Mouse (Mus musculus) G1E (cell line): ENCODE measurements around the gene F12. TPM values are rescaled to one million over a fixed set of nuclear protein-coding genes. Genes with fewer than 3 reads are reported as not detected.

Source experiments
- ATAC-seq: 2 replicates; pipeline ENCODE4 v1.8.0; 2016; ENCODE audit warnings: mild to moderate bottlenecking; ENCODE audit not compliant: insufficient number of reproducible peaks, poor library complexity, low FRiP score, severe bottlenecking; ENCODE audit errors: extremely low read depth
- DNase-seq: peaks from one replicate; pipeline ENCODE4 v3.0.0; 2012; ENCODE audit warnings: low spot score
- H3K27me3 ChIP-seq: 2 replicates; pipeline ENCODE4 v1.6.1; 2012; ENCODE audit warnings: mild to moderate bottlenecking, low read length, inconsistent platforms; ENCODE audit not compliant: insufficient read depth
- H3K36me3 ChIP-seq: replicated peaks from 2 replicates; pipeline ENCODE3; 2012; ENCODE audit warnings: mild to moderate bottlenecking, inconsistent platforms
- H3K4me1 ChIP-seq: 2 replicates; pipeline ENCODE4 v1.6.1; 2012; ENCODE audit warnings: low read depth, low read length, inconsistent platforms, mixed read lengths; ENCODE audit not compliant: insufficient read depth
- H3K4me3 ChIP-seq: 2 replicates; pipeline ENCODE4 v1.5.1; 2012; ENCODE audit warnings: low read depth, mild to moderate bottlenecking, inconsistent platforms, low read length, moderate library complexity, mixed read lengths
- H3K9me3 ChIP-seq: replicated peaks from 2 replicates; pipeline ENCODE4 v1.6.1; 2012; ENCODE audit warnings: inconsistent platforms
- CTCF ChIP-seq: IDR thresholded peaks from 2 replicates; pipeline ENCODE4 v1.5.1; 2012; ENCODE audit warnings: low read depth, low read length, inconsistent platforms, mixed read lengths
- GATA1 ChIP-seq: IDR thresholded peaks from 2 replicates; pipeline ENCODE4 v1.6.1; 2012; ENCODE audit warnings: borderline replicate concordance, low read length, inconsistent platforms, mixed read lengths
- GATA2 ChIP-seq: IDR thresholded peaks from 2 replicates; pipeline ENCODE4 v1.6.1; 2012; ENCODE audit warnings: low read depth, low read length, inconsistent platforms, borderline replicate concordance
- POLR2AphosphoS5 ChIP-seq: IDR thresholded peaks from 2 replicates; pipeline ENCODE4 v1.6.1; 2012; ENCODE audit warnings: low read depth, low read length, inconsistent platforms; ENCODE audit not compliant: insufficient replicate concordance
- TAL1 ChIP-seq: conservative IDR thresholded peaks from 2 replicates; pipeline ENCODE4 v1.6.1; 2012; ENCODE audit warnings: low read depth, low read length, inconsistent platforms, mixed read lengths
- polyA plus RNA-seq: library from polyadenylated mRNA; stranded (reverse); fragments of >175 nt; gene quantifications from 2 replicates; pipeline ENCODE4 v1.2.3, GENCODE M21; 2012
- total RNA-seq, 2 experiments: library from RNA; stranded (forward) in 1 of 2; stranded (reverse) in 1 of 2; fragments of 200-1000 nt in 1 of 2; fragments of >200 nt in 1 of 2; fragmentation: Nextera tagmentation in 1 of 2; gene quantifications; 2 replicates each; pipeline ENCODE4 v1.2.3; 2014 to 2017

F12 gene
- total and polyA plus RNA-seq, 3 experiments = 0.05 TPM; not detected in 2

DNA sequence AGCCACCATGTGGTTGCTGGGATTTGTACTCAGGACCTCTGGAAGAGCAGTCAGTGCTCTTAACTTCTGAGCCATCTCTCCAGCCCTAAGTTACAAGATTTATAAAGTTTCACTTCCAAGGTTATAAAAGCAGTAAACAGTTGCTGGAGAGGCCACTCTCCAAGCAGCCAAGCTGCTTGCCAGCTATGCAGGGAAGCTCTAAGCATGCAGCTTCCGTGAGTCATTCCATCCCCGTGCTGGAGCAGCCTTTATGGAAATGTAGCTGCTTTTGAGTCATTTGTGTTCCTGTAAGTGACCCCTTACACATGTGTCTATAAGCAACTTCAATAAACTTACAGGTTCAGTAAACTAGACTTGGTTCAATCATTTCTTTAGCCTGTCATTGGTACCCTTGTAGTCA is 4.0 kb upstream of the F12 start:
- Histone ChIP-seq H3K4me3 (no peak overlapping the region), H3K4me1 (peaks cover 7% of the 10 kb centered on the region), H3K36me3 (no peaks in the 10 kb centered on the region), H3K27me3 (peaks cover 41% of the 10 kb centered on the region), H3K9me3 (no peaks in the 10 kb centered on the region)
- TF ChIP-seq CTCF (no peak), GATA2 (no peak), TAL1 (no peak), POLR2AphosphoS5 (no peak), GATA1 (no peak)
- ATAC-seq (no peak), DNase-seq (no peak)

DNA sequence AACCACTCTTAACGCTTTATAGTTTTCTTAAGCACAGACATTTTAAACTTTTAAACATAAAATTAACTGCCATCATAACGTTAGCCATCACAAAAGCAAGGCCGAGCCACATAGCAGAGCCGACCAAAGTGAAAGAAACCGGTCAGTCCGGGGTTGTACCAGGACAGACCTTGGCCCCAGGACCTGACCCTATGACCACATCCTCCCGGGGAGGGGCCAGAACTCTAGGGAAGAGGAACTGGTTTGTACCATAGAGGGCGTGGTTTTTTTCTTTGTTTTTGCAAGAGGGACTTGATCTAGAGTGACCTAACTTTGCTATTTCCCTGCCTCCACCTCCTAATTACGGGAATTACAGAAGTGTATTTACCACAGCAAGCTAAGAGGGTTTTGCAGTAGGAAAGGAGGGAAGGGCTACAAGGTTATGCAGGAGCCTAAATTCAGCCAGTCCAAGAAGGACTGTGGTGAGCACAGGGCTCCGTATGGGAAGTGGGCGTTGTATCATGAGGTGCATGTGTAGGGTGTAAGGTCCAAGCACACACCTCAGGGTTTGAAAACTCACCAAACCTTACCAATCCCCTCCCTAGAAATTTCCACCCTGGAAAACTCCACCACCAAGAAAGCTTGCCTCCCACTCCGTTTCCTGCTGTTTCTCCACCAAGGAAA is 2.8 kb upstream of the F12 start:
- H3K4me3 ChIP-seq = no peak overlapping the region
- peaks cover 7% of the 10 kb centered on the region for H3K4me1 ChIP-seq
- H3K36me3 ChIP-seq = no peaks in the 10 kb centered on the region
- no peak for TF ChIP-seq CTCF
- no peak for TF ChIP-seq POLR2AphosphoS5
- no peak for TF ChIP-seq GATA1
- TF ChIP-seq TAL1 = no peak
- no peak for TF ChIP-seq GATA2
- peaks cover 44% of the 10 kb centered on the region for H3K27me3 ChIP-seq
- ATAC-seq = no peak
- H3K9me3 ChIP-seq = no peaks in the 10 kb centered on the region
- no peak for DNase-seq

DNA sequence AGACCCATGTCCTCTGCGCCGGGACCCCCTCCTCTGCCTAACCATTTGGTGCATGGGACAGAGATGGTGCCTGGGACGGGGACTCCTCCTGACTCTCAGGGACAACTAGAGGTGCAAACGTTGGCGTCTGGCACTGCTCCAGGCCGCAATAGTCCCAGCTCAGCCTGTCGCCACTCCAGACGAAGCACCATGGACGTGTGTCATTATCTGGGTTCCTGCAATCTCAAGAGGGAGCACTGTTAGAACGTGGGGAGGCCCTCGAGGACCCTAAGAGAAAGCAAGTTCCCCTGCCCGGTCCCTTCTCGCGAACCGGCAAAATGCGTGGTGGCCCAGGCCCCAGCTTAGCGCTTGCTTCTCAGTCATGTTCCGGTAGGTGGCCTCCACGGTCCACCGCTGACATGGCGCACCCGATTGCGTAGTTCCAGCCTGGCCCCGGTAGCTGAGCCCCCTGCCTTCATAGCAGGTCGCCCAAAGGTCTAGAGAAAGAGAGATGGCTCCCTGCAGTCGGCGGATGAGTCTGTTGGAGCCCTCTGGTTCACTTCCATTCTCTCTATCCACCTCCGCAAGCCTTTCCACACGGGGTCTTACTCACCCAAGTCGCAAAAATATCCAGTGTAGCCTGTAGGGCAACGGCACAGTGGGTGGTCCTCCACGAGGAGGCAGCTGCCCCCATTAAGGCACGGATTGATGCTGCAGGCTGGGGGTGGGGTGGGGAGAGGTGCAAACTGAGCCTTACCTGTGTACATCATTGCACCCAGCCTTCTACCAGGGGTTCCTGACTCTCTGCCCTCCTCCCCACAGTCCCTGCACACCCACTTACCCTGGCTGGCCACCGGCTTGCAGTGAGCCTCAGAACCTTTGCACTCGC is 5.4 kb downstream of the F12 start:
- no peak for TF ChIP-seq CTCF
- TF ChIP-seq GATA1 = no peak
- no peak for TF ChIP-seq GATA2
- TF ChIP-seq TAL1 = no peak
- TF ChIP-seq POLR2AphosphoS5 = no peak
- Histone ChIP-seq H3K36me3 (no peaks in the 10 kb centered on the region), H3K27me3 (peaks cover 32% of the 10 kb centered on the region), H3K9me3 (no peaks in the 10 kb centered on the region), H3K4me1 (peaks cover 5% of the 10 kb centered on the region), H3K4me3 (no peak overlapping the region)
- ATAC-seq (no peak), DNase-seq (no peak)

DNA sequence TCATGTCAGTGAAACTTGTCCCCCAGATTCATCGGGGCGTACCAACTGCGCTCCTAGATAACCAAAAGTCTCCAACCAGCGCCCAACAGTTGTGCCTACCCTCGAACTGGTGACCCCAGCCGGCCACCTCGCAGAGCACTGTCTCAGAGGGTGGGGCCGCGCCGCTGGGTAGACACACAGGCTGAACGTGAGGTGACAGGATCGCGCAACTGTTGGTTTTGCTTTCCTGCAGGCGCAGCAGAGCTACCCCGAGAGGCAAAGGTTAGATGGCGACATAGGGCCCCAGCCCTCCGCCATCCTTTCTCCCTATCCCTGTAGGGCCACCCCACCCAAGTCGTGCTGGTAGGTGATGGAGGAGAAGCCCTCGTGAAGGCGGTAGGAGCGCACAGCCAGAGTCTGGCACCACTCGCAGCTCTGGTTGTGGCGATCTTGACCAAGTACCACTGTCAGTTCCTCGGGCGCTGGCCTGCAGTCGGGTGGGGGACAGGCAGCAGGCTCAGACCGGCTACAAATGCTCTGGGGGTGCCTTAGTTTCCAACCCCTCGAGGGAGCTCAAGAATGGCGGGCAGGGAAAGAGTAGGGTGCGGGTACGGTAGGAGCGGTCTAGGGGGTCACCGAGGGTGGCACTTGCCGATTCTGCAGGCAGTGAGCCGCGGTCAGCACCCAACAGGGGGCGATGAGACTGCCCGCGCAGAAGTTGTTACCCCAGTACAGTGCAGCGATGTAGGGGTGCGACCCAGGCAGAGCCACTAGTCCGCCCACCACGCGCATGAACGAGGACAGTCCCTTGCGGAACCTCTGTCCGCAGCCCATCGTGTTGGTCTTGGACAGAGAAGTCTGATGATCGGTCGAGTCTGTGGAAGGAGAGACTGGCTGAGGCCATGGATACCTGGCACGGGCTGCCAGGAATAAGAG is 6.3 kb downstream of the F12 start:
- TF ChIP-seq GATA1 (no peak), CTCF (no peak), GATA2 (no peak), TAL1 (no peak), POLR2AphosphoS5 (no peak)
- H3K36me3 ChIP-seq = no peaks in the 10 kb centered on the region
- H3K27me3 ChIP-seq = peaks cover 27% of the 10 kb centered on the region
- H3K9me3 ChIP-seq = no peaks in the 10 kb centered on the region
- peaks cover 5% of the 10 kb centered on the region for H3K4me1 ChIP-seq
- DNase-seq (no peak), ATAC-seq (no peak)
- no peak overlapping the region for H3K4me3 ChIP-seq

DNA sequence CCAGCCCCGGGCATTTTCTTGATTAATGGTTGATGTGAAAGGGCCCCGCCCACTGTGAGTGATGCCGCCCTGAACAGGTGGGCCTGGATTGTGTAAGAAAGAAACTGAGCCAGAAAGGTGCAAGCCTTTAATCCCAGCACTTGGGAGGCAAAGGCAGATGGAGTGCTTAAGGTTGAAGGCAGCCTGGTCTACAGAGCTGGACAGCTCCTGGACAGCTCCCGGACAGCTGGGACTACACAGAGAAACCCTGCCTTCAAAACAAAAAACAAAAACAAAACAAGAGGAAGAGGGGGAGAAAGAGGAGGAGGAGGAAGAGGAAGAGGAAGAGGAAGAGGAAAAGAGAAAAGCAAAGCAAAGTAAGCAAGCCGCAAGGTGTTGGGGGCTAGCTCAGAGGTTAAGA is 7.5 kb downstream of the F12 start:
- H3K4me3 ChIP-seq = no peak overlapping the region
- no peak for TF ChIP-seq GATA2
- no peak for TF ChIP-seq GATA1
- TF ChIP-seq POLR2AphosphoS5 = no peak
- no peak for TF ChIP-seq TAL1
- no peak for TF ChIP-seq CTCF
- H3K36me3 ChIP-seq = no peaks in the 10 kb centered on the region
- ATAC-seq (no peak), DNase-seq (no peak)
- H3K27me3 ChIP-seq = peaks cover 31% of the 10 kb centered on the region
- H3K4me1 ChIP-seq = peaks cover 11% of the 10 kb centered on the region
- H3K9me3 ChIP-seq = peaks cover 5% of the 10 kb centered on the region
